Mouse (Mus musculus) adrenal gland, postnatal 10 days (tissue): ENCODE data around the gene Gdpd1. TPM values are rescaled to one million over a fixed set of nuclear protein-coding genes. Genes with fewer than 3 reads are reported as not detected.
"Not testable (repeated sequence)": the region's sequence is repeated elsewhere in the genome, so short reads cannot be mapped to it uniquely, and the experiment has no call there.

ENCODE experiments used
- DNase-seq: peaks from one replicate; pipeline ENCODE4 v3.0.0; 2021; ENCODE audit warnings: mixed read lengths
- total RNA-seq, 2 experiments: library from RNA; stranded (reverse); gene quantifications; 2 replicates each; pipeline ENCODE4 v1.2.3; 2021

Gdpd1 gene
- total RNA-seq, 2 experiments from 2014 or later = 4.5 to 5.2 TPM

DNA sequence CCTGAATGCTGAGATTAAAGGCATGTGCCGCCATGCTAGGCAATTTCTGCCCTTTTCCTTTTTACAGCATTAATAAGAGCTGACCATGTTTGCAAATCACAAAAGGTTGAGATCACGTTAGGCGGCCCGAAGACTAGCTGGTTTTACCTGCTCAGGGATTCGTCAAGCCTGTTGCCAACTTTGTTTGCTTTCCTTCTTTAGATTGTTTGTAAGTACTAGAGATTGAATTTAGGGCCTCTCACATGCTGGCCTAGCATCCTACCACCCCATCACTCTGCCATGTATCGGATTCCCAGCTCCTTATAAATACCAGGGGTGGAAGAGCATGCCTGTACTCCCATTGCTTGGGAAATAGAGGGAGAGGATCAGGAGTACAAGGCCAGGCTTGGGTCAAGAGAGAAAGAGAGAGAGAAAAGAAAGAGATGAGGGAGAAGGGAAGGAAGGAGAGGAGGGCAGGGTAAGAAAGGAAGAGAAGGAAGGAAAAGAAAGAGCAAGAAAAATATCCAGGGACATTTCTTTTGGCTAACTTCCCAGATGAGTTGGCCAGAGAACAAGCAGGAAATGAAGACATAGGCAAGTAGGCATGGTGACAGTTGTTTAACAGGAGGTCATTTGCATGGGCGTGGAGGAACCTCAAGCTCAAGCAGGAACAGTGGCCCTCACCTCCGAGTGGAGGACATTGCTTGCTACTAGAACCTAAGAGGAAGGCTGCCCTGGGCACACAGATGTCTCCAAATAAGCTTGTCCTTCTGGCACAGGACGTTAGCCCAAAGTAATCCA, 47.6 kb downstream of the Gdpd1 start:
- DNase-seq = peak; percentile 46

DNA sequence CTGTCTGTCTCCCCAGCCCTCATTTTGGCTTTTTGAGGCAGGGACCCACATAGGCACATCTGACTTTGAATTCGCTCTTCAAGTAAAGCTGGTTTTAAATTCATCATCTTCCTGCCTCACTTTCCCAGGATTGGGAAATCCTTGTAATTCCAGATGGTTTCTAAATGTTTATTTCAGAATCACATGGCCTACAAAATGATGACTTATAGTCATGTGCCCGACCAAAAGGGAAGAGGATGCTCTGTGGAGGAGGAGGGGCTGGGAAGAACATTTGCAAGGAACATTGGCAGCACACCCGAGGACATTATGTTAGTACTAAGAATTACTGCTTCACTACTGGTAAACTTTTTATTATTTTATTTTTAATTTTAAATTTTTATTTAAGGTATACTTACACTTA, 48.5 kb downstream of the Gdpd1 start:
- DNase-seq = no peak

DNA sequence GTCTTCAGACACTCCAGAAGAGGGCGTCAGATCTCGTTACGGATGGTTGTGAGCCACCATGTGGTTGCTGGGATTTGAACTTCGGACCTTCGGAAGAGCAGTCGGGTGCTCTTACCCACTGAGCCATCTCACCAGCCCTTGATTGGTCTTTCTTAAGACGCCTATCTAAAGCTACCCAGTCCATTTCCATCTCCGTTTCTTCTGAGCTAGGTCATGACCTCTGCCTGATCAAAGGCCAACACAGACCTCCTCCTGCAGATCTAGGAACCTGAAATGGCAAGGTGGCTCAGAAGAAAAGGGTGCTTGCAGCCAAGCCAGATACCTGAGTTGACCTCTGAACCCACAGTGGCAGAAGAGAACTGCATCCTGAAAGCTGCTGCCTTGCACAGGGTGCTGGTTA, 50.6 kb downstream of the Gdpd1 start:
- not testable (repeated sequence) for DNase-seq

DNA sequence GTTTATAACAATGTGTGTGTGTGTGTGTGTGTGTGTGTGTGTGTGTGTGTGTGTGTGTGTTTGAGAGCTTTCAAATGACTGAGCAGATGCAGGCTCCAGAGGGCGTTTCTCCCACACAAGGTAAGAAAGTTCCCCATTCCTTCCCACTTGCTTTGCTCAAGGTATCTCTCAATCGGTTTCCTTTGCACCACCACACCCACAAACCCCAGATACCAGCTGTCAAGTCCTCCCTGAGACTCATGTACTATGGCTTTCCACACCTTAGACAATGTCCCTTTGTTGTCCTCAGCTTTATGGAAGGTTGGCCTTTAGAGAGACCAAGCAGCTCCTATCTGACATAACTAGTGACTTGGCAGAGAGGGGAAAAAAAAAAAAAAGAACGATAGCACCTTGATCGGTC, 51.1 kb downstream of the Gdpd1 start:
- no peak for DNase-seq

DNA sequence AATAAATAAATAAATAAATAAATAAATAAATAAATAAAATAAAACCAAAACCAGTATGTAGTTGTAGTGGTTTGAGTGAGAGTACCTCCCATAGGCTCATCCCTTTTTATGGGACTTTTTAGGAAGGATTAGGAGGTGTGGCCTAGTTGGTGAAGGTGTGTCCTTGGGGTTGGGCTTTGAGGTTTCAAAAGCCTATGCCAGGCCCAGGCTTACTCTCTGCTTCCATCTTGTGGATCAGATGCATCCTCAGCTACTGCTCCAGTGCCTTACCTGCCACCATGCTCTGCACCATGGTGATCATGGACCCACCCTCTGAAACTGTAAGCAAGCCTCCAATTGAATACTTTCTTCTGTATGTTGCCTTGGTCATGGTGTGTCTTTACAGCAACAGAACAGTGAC, 52.3 kb downstream of the Gdpd1 start:
- DNase-seq = no peak

DNA sequence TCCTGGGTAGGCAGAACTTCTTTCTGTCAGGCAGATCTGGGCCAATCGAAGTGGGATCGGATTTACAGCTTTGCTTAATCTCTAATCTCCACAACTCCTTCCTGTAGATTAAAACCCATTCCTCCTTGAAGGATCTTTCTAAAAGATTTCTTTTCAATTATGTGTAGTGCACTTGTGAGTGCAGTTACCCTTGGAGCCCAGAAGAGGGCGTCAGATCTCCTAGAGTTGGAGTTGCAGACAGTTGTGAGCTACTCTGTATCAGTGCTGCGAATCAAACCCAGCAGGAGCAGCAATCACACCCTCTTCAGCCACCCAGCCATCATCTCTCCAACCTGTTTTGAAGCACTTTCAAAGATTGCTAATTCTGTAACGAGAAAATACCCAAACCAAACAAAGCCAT, 53.4 kb downstream of the Gdpd1 start:
- no peak for DNase-seq

DNA sequence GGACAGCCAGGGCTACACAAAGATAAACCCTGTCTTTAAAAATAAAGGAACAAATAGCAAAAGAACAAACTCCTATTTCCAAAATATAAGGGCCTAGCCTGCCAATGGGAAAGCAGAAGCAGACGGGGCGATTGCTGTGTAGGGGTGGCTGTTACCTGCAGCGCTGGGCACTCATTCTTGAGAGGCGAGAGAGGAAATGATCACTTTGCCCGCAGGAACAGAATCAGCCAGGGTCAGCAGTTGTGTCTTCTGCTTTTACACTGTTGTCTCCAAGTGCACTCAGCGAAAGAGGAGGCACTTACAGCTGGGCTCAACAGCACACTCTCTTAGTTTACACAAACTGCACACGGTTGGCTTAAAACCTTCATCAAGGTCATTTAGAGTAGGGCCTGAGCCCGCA, 54.4 kb downstream of the Gdpd1 start:
- no peak for DNase-seq

DNA sequence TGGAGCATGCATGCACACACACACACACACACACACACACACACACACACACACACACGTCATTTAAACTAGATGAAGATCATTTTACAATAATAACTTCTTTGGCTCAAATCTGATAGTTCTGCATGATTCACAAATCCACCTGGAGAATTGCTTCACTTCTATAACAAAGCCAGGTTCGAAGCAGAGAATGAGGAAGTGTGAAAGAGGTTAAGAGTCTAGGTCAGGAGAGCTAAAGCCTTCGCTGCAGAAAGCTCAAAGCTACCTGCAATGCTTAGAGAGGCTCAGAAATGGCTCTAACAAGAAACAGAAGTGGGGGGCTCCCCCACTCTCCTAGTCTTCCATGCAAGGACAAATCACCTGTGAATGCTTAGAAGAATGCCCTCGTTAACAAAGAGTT, 55.8 kb downstream of the Gdpd1 start:
- DNase-seq = no peak

DNA sequence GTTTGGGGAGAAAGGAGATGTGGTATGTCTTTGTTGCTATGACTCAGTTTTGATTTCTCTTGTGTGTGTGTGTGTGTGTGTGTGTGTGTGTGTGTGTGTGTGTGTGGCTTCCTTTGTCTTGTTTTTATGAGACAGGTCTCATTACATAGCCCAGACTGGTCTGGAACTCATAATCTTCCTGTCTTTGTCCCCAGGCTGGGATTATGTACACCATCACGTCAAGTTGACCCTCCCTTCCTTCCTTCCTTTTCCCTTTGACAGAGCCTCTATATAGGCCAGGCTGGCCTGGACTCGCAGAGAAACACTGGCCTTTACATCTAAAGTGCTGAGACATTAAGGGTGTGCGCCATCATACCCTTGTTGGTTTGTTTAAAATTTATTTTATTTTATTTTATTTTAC, 58.2 kb downstream of the Gdpd1 start:
- DNase-seq = no peak

DNA sequence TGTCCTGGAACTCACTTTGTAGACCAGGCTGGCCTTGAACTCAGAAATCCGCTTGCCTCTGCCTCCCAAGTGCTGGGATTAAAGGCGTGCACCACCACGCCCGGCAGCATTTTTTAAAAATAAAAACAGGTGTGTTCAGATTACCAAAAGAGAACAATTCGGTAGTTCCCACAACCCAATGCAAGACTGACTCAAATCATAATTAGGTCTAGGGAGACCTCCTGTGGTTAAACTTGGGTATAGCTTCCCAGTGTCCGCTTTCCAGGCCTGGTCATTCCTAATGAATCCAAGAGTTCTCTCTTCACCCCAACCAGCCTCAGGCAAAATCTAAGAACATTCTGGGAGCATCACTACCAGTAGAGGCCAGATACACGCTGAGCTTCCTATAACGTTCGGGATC, 63.4 kb downstream of the Gdpd1 start:
- DNase-seq = peak; percentile 63

DNA sequence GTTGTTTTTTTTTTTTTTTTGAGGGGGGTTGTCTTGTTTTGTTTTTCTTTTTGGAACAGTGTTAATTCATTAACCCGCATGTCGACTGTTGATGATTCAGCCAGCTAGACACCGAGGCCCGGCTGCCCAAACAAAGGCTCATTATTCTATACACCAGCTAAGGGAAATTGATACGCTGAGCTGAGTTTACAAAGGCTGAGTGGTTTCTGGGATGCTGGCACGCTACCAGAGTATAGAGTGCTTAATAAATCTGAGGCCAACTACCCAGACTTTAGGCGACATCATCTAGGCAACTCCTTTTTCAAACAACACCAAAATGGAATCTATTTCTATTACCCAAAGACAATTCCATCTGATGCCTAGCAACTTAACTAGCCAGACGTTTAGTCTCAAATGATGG, 66.5 kb downstream of the Gdpd1 start:
- DNase-seq = no peak

DNA sequence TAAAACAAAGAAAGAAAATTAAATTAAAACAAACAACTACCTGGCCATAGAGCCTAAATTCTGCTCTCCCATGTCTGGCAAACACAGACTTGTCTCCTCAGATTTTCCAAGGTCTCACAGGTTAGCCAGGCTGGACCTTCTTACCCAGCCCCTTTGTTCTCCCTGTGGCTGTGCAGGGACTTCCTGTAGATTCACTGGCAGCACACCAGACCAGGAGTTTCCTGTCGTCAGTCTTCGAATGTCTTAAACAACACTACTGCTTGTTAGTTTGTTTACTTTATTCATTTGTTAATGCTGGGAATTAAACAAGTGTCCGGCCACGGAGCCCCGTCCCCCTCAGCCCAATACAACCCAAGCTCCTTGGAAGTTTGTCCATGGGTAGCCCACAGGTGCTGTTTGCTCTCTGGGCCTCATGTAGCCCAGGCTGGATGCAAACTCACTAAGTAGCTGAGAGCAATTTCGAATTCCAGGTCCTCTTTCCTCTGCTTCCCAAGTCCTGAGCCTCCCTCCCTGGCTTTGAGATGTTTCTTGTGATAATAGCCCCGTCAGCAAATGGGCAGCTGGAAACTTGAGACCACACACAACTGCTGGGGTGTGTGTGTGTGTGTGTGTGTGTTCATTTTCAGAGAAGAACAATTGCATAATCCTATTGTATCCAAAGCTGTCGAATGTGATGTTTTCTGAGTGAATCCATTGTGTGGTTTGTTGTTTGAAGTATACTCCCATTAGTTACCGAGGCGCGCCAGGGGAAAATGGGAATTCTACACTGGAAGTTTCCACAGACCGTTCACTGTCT, 68.7 kb downstream of the Gdpd1 start:
- no peak for DNase-seq

DNA sequence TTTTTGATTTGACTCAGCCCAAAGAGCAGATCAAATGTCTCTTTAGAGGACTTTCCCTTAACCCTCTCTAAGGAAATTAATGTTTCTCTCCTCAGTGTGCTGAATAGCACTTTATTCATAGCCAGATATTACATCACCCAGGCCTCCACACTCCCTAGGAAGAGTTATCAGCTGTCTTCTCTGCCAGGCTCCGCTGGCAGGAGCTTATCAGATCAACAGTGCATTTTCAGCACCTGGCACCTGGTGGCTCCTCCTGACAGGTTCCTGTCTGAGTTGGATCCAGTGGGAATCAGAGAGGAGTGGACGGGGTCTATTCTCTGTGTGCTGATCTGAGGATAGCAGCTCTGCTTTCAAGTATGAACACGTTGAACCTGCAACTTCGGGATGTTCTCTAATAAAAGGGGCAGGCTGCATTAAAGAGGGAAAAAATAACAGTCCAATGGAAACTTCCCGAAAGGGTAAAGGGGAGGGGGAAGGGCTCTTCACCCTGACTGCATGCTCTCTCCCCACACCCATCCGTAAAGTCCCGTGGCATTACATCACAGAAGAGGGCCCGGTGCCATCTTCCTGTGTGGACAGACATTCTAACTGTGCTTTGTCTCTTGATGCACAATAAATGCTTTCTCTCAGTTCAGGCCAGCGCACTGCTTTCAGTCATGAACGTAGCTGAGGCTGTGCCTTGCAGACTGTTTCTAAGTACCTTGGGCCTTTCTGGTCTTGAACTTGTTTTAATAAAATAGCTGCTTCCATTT, 71.6 kb downstream of the Gdpd1 start:
- no peak for DNase-seq

DNA sequence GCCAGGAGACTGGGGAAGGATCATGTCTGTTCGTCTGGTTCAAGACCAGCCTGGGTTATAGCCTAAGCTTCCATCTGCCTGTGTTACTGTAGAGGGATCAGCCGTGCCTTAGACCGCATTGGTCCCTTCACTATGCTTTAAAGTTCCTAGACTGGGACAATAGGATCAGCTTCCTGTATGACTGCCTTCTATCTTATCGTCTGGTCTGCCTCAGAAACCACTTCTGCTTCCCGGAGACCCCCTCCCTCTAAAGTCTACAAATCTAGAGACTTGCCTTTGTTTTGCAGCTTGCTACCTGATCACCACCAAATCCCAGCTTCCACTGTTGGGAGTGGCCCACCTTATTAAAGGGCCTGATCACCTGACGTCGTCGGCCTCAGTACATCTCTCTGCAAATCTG, 72.6 kb downstream of the Gdpd1 start:
- no peak for DNase-seq

DNA sequence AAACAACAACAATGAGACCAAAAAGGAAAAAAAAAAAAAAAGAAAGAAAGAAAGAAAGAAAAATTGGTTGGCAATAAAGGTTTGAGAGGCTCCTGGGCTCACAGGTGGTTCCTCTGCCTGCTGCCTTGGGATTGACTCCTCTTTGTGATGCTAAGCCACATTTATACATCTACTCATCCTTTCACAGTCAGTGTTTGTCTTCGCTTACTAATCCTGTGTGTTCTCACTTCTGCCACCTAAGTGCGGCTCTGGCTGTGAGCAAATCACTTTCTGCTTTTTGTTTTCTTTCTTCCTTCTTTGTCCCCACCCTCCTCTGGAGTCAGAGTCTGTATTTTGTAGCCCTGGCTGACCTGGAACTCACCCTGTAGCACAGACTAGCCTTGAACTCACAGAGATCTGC, 77.6 kb downstream of the Gdpd1 start:
- no peak for DNase-seq

DNA sequence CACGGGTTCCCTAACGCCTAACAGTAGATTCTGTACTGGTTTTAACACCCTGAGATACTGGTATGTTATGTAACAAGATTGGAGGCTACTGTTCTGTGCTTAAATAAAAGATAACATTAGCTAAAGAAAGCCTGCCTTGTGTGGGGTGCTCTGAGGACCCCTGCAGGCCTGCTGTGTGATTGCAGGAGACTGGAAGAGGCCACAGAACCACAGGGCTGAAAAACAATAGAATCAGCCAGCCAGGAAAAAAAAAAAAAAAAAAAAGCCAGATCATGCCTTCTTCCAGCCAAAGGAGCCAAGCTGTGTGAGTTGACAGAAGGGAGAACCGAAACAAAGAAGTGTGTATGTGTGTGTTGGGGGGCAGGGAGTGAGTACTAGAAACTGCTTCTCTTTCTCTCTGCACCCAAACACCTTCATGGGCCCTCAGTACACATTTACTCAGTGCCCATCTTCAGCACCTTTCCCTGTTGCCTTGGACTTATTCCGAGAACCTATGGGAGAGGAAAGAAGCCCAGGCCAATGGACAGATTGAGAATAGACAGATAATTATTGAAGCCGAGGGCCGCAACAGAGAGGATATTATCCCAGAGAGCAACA, 78.1 kb downstream of the Gdpd1 start:
- DNase-seq = peak; percentile 73

DNA sequence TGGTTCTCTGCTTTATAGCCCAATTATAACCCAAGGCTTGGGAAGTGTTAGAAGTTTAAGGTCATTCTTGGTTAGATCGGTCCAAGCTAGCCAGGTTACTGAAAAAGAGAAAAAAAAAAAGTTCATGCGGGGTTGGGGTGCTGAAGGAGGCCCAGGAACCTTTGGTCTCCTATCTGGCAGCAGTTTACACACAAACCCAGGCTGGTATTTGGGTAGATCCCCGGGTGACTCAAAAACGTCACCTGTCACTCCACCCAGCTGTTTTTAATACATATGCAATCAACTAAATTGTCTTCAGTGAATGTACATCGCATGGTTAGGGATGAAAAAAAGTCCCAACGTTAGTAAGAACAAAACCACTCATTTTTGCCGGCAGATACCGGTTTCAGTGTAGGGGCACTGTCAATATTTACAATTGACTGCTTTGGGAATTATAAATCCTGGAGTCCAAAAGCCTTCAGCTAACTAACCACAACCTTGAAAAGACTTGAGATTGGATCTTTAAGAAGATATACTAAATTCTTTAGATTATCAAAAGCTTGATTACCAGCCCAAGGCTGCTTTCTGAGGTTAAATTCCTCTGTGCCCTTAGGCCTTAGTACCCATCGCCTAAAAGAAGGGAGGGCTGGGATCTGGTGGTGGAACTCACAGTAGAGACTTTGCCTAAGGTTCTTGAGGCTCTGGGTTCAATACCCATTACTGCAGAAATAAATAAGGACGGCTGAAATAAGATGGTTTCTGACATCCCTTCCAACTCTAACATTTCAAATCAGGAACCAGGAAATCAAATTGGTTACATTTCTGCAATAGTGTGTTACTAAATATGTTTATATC, 78.9 kb downstream of the Gdpd1 start:
- no peak for DNase-seq

DNA sequence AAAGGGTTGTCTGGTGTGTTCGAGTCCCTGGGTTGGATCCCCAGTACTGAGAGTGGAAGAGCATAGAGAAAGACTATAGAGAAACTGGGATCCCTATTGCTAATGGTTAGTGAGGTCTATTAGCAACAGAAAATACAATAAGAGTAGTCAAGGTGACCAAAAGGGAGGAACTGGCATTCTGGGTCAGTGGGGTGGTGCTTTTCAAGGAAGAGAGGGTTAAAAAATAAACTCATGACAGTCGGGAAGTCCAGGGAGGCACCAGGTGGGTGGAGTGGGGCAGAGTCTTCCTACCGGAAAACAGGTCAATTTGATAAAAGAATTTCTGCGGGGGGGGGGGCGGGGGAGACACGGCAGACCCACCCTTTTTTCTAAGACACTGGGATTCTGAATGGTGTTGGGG, 79.5 kb downstream of the Gdpd1 start:
- DNase-seq = no peak

DNA sequence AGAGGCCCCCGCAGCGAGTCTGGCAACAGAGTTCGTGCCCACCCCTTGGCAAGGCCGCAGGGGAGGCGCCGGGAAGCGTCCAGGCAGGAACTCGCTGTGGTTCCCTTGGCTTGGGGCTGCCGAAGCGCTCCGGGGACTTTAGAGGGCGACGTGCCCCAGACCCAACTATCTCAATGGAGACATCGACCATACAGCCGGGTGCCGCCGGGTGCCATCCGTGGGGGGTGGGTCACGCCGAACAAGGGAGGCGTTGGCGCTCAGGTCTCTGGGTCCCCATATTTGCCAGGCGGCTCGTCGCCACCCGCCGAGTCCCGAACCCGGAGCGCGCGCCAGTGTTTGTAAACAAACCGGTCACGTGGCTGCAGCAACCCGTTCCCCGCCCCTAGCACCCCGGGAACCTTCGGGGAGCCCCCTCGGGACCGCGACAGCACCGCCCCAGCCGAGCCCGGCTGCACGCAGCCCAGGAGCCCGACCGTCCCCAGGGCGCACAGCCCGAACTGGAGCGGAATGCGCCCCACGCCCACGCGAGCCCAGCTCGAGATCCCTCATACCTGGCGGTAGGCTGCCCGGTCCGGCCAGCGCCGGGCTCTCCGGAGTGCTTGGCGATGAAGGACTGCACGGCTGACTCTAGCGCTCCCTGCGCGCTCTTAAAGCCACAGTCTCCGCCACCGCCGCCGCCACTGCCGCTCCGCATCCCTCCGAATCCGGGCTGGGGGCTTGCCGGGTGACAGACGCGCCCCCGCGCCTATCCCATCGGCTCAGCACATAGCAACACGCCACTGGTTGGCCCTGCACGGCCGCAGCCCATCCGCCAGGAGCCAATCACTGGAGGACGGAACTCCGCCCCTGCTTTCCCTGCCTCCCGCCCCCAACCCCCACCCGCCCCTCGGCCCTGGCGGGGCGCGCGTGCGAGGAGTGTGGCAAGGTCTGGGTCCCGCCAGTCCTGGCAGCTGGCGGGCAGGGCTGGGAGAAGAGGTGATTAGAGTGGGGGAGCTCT, 80.5 kb downstream of the Gdpd1 start, which contains the start of gene Ypel2:
TSS of gene Ypel2 (minus strand) at position 667 of the 997 bp plus-strand sequence.
- peak; percentile 97 for DNase-seq

DNA sequence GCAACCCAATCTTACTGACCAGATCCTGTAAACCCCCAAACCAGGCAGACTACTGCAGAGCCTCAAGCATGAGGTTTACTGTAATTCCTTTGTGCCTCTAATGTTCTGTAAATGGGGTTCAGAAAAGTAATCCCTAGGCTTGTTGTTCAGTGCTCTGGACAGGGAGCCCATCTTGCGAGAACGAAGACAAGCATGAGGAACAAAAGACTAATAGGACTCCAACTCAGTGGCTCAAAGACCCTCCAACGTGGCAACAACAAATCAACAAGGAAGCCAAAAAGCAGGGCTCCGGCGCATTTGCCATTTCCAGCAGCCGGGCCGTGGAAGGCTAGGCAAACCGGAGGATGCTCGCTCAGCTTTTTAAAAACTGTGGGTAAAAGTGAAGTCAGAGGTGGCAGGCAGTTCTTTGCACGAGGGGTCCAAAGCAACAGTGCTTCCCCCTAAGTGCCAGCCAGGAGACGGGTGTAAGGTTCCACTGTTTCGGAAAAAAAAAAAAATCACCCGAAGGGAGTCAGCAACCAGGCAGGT, 81.3 kb downstream of the Gdpd1 start:
- no peak for DNase-seq
